Mouse (Mus musculus): ENCODE measurements around the gene Csnk1e. TPM values are rescaled to one million over a fixed set of nuclear protein-coding genes. Genes with fewer than 3 reads are reported as not detected.
A peak's percentile ranks its signal among the peaks of the same experiment; 100 is the strongest.

The Csnk1e gene
- polyA plus RNA-seq, 1 experiment from 2014 or later, result 34.5 TPM

DNA sequence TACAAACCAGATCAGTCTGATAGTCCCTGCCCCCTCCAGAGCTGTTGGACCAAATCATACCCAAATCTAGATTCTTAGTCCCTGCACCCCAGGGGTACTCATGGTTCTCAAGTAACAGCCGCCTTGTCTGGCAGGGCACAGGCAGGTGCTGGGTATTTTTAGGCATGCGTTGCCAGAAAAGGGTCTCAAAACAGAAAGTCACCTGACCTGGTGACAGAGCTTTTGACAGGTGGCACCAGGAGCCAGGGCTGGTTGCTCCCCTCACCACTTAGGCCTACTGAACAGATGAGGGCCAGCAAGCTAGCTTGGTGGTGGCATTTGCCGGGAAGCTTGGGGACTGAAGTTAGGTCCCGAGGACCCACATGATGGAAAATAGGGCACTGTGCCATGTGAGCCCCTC is 48.8 kb downstream of the Csnk1e start:
- Histone ChIP-seq H3K4me1 (ENCODE audit: control insufficient read depth, insufficient read depth, low read length) (peaks cover 14% of the 10 kb centered on the region), H3K4me2 (ENCODE audit: low read depth, low read length) (no peak overlapping the region), H3K36me3 (ENCODE audit: control insufficient read depth, insufficient read depth, low read length) (no peaks in the 10 kb centered on the region), H3K4me3 (replicated peaks; ENCODE audit: low read length) (no peak overlapping the region), H3K9ac (ENCODE audit: low read length) (no peak overlapping the region), H3K27me3 (ENCODE audit: control insufficient read depth, insufficient read depth, low read length) (no peaks in the 10 kb centered on the region), H3K9me3 (replicated peaks; ENCODE audit: control insufficient read depth, low read length) (no peaks in the 10 kb centered on the region), H3K27ac (ENCODE audit: low read length) (no peak overlapping the region)
- no peak for ATAC-seq (ENCODE audit: insufficient read depth, low FRiP score)
- WGBS, result 80% methylated on average over 4 of the region's 4 CpGs

DNA sequence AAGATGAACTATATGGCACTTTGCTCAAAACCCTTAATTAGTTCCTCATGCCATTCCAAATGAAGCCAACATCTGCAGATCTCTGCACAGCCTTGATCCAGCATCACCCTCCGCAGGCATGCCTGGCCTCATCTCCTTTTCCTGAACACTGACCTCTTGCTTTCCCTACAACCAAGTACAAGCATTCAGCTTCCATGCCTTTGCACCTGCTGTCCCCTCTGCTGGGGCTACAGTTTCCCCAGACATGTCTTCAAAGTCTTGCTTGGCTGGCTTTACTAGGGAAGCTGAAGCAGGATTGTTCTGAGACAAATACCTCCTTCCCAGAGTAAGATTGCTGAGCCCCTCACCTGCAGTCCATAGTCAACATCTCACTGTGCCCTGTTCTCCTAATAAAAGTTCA is 51.1 kb downstream of the Csnk1e start:
- Histone ChIP-seq H3K9ac (ENCODE audit: low read length) (no peak overlapping the region), H3K4me1 (ENCODE audit: control insufficient read depth, insufficient read depth, low read length) (peaks cover 35% of the 10 kb centered on the region), H3K4me3 (replicated peaks; ENCODE audit: low read length) (no peak overlapping the region), H3K27ac (ENCODE audit: low read length) (no peak overlapping the region), H3K27me3 (ENCODE audit: control insufficient read depth, insufficient read depth, low read length) (no peaks in the 10 kb centered on the region), H3K9me3 (replicated peaks; ENCODE audit: control insufficient read depth, low read length) (no peaks in the 10 kb centered on the region), H3K36me3 (ENCODE audit: control insufficient read depth, insufficient read depth, low read length) (no peaks in the 10 kb centered on the region), H3K4me2 (ENCODE audit: low read depth, low read length) (no peak overlapping the region)
- no peak for ATAC-seq (ENCODE audit: insufficient read depth, low FRiP score)
- WGBS, result 71% methylated on average over 1 of the region's 1 CpGs

- Histone ChIP-seq H3K4me1 (ENCODE audit: control insufficient read depth, insufficient read depth, low read length) (peaks cover 39% of the 10 kb centered on the region), H3K4me2 (ENCODE audit: low read depth, low read length) (peak overlapping the region; percentile 85), H3K4me3 (replicated peaks; ENCODE audit: low read length) (peak overlapping the region; percentile 92), H3K9me3 (replicated peaks; ENCODE audit: control insufficient read depth, low read length) (no peaks in the 10 kb centered on the region), H3K36me3 (ENCODE audit: control insufficient read depth, insufficient read depth, low read length) (no peaks in the 10 kb centered on the region), H3K9ac (ENCODE audit: low read length) (peak overlapping the region; percentile 93), H3K27ac (ENCODE audit: low read length) (peak overlapping the region; percentile 77), H3K27me3 (ENCODE audit: control insufficient read depth, insufficient read depth, low read length) (no peaks in the 10 kb centered on the region)
- ATAC-seq (ENCODE audit: insufficient read depth, low FRiP score), result no peak
- 15% methylated on average over 9 of the region's 9 CpGs for WGBS
Measured at GRCm38 (mm10) chr15:79403763-79404210, 51.6 kb downstream of the Csnk1e start.

DNA sequence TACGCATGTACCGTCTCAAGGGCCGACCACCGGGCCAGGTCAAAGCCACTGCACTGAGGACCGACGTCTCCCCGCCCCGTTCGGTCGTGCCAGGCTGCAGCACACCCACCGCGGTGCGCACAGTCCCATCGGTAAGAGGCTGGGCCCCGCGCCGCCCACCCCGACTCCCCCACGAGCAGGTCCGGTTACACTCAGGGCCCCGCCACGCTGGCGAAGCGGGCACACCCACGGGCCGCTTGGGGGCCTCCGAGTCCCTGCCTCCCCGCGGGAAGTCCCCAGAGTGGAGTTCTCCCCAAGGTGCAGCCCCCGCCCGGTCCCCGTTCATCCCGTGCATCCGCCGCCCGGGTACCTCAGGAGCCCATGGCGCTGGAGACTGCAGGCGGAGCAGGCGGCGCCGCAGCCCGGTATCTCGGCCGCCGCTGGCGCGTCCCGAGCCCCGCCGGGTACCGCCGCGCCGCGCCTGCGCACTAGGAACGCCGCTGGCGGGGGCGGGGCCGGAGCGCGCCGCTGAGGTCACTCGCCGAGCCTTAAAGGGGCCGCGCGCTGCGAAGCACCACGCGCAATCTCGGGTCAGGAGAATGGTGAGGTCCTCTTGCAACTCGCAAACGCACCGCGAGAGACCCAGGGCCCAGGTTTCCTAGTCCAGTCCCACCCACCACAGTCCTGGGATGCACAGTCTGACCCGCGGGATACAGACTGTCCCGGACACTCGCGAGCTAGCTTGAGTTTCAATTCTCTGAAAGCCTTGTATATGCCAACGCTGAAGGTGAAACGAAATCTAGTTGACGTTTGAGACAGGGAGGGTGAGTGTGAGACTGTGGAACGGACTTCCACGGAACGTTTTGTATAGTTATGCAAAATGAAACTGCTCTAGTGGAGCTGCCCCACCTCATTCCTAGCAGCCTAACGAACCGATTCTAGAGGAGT is 52.3 kb downstream of the Csnk1e start, which contains the start of gene Tmem184b:
Gene Tmem184b, minus strand, starts transcription at position 734 of the 927 bp plus-strand sequence.
- Histone ChIP-seq H3K9ac (ENCODE audit: low read length) (peak within 1 kb of the TSS; percentile 93), H3K27ac (ENCODE audit: low read length) (peak within 1 kb of the TSS; percentile 77), H3K36me3 (ENCODE audit: control insufficient read depth, insufficient read depth, low read length) (no peaks in the 10 kb centered on the region), H3K4me1 (ENCODE audit: control insufficient read depth, insufficient read depth, low read length) (peaks cover 41% of the 10 kb centered on the region), H3K9me3 (replicated peaks; ENCODE audit: control insufficient read depth, low read length) (no peaks in the 10 kb centered on the region), H3K27me3 (ENCODE audit: control insufficient read depth, insufficient read depth, low read length) (no peaks in the 10 kb centered on the region), H3K4me3 (replicated peaks; ENCODE audit: low read length) (peak within 1 kb of the TSS; percentile 92), H3K4me2 (ENCODE audit: low read depth, low read length) (peak within 1 kb of the TSS; percentile 85)
- ATAC-seq (ENCODE audit: insufficient read depth, low FRiP score), result peak; percentile 92
- WGBS, result under 1% methylated on average over 89 of the region's 90 CpGs

DNA sequence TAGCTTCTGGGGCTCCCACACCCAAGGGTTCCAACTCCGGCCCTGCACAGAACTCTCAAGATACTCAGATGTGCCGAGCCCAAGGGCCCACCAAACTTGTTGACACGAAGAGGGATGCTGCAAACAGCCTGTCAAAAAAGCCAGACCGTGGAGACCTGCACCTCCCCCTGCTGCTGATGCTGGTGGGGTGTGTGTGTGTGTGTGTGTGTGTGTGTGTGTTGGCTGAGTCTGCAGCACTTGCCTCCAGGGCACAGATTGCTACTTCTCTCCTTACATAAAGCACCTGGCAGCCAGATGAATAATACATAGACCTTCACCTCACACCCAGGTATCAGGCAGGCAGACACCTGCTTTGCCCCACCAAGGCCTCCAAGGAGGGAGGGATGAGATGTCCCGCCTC is 53.2 kb downstream of the Csnk1e start:
- Histone ChIP-seq H3K9me3 (replicated peaks; ENCODE audit: control insufficient read depth, low read length) (no peaks in the 10 kb centered on the region), H3K4me2 (ENCODE audit: low read depth, low read length) (peak overlapping the region; percentile 85), H3K9ac (ENCODE audit: low read length) (peak overlapping the region; percentile 93), H3K27ac (ENCODE audit: low read length) (peak overlapping the region; percentile 77; the same call in 1 of the 2 replicates), H3K36me3 (ENCODE audit: control insufficient read depth, insufficient read depth, low read length) (no peaks in the 10 kb centered on the region), H3K4me3 (replicated peaks; ENCODE audit: low read length) (peak overlapping the region; percentile 92), H3K27me3 (ENCODE audit: control insufficient read depth, insufficient read depth, low read length) (no peaks in the 10 kb centered on the region), H3K4me1 (ENCODE audit: control insufficient read depth, insufficient read depth, low read length) (peaks cover 41% of the 10 kb centered on the region)
- no peak for ATAC-seq (ENCODE audit: insufficient read depth, low FRiP score)
- WGBS, result 14% methylated on average over 5 of the region's 5 CpGs

- 46% methylated on average over 7 of the region's 7 CpGs for WGBS
- Histone ChIP-seq H3K36me3 (ENCODE audit: control insufficient read depth, insufficient read depth, low read length) (no peaks in the 10 kb centered on the region), H3K27me3 (ENCODE audit: control insufficient read depth, insufficient read depth, low read length) (no peaks in the 10 kb centered on the region), H3K4me1 (ENCODE audit: control insufficient read depth, insufficient read depth, low read length) (peaks cover 41% of the 10 kb centered on the region), H3K4me2 (ENCODE audit: low read depth, low read length) (peak overlapping the region; percentile 85), H3K9me3 (replicated peaks; ENCODE audit: control insufficient read depth, low read length) (no peaks in the 10 kb centered on the region), H3K27ac (ENCODE audit: low read length) (peak overlapping the region; percentile 54), H3K4me3 (replicated peaks; ENCODE audit: low read length) (no peak overlapping the region), H3K9ac (ENCODE audit: low read length) (peak overlapping the region; percentile 58)
- ATAC-seq (ENCODE audit: insufficient read depth, low FRiP score), result no peak
Measured at GRCm38 (mm10) chr15:79400975-79401365, 54.4 kb downstream of the Csnk1e start.

DNA sequence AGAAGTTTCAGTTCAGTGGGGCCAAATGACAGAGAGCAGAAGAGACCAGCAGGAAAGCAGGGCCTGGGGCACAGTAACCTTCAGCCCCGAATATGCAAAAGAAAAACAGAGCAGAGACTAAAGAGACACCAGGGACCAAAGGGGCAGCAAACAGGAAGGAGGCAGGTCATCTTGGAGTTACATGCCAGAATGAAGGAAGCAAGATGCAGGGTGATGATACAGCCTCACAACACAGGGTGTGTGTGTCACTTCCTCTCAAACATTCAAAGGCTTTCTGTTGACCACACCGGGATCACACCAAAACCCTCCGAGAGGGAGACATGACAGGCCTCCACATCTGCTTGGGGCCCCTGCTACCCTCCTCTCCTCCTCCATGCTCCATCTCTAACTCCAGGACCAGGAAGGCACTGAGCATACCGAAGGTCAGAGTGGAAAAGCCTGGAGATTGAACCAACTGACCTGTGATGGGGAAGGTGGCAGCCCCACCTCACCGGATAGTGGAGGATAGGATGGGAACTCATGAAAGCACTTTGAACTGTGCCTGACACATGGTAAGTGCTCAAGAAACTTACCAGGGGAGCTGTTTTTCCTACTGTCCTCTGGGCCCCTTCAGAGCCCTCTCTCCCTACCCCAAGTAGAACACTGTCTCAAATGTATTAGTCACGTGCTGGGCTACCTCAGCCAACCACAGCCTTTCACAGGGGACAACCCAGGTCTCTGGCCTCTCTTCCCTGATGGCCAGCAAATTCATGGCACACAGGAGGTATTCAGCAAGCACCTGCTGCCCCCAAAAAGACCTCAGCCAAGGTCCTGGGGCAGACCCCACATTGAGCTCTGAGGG is 55.0 kb downstream of the Csnk1e start:
- Histone ChIP-seq H3K4me1 (ENCODE audit: control insufficient read depth, insufficient read depth, low read length) (peaks cover 47% of the 10 kb centered on the region), H3K27ac (ENCODE audit: low read length) (peak overlapping the region; percentile 54)

GRCm38 (mm10) chr15:79399231-79400052 is 55.9 kb downstream of the Csnk1e start:
- H3K27ac ChIP-seq (ENCODE audit: low read length), result no peak overlapping the region; the same call in 1 of the 2 replicates
- no peak overlapping the region for H3K4me3 ChIP-seq (replicated peaks; ENCODE audit: low read length)
- no peaks in the 10 kb centered on the region for H3K36me3 ChIP-seq (ENCODE audit: control insufficient read depth, insufficient read depth, low read length)
- no peak for ATAC-seq (ENCODE audit: insufficient read depth, low FRiP score)
- peaks cover 51% of the 10 kb centered on the region for H3K4me1 ChIP-seq (ENCODE audit: control insufficient read depth, insufficient read depth, low read length)
- H3K9me3 ChIP-seq (replicated peaks; ENCODE audit: control insufficient read depth, low read length), result no peaks in the 10 kb centered on the region
- no peak overlapping the region for H3K9ac ChIP-seq (ENCODE audit: low read length)
- H3K4me2 ChIP-seq (ENCODE audit: low read depth, low read length), result no peak overlapping the region
- WGBS, result 68% methylated on average over 14 of the region's 14 CpGs
- H3K27me3 ChIP-seq (ENCODE audit: control insufficient read depth, insufficient read depth, low read length), result no peaks in the 10 kb centered on the region

More for the DNA sequence above, 55.0 kb downstream of the Csnk1e start:
- no peaks in the 10 kb centered on the region for H3K27me3 ChIP-seq (ENCODE audit: control insufficient read depth, insufficient read depth, low read length)
- 54% methylated on average over 6 of the region's 6 CpGs for WGBS
- peak overlapping the region; percentile 58 for H3K9ac ChIP-seq (ENCODE audit: low read length)
- no peaks in the 10 kb centered on the region for H3K36me3 ChIP-seq (ENCODE audit: control insufficient read depth, insufficient read depth, low read length)
- H3K4me3 ChIP-seq (replicated peaks; ENCODE audit: low read length), result no peak overlapping the region
- H3K4me2 ChIP-seq (ENCODE audit: low read depth, low read length), result peak overlapping the region; percentile 85
- no peak for ATAC-seq (ENCODE audit: insufficient read depth, low FRiP score)
- H3K9me3 ChIP-seq (replicated peaks; ENCODE audit: control insufficient read depth, low read length), result no peaks in the 10 kb centered on the region
